Mouse (Mus musculus) liver, embryonic 14.5 days (tissue): ENCODE results near the gene Ptprn2. TPM values are rescaled to one million over a fixed set of nuclear protein-coding genes. Genes with fewer than 3 reads are reported as not detected.

ENCODE experiments used
- ATAC-seq: fragments of 200-750 bp; cut with Nextera tagmentation; 2 replicates; pipeline ENCODE4 v1.8.0; 2017; ENCODE audit warnings: moderate number of reproducible peaks, mild to moderate bottlenecking, moderate library complexity; ENCODE audit not compliant: insufficient read depth
- DNase-seq, 3 experiments: peaks; one replicate each; pipeline ENCODE4 v3.0.0-alpha.2; 2012 to 2013; ENCODE audit warnings: low read depth in 3 of 3, low spot score in 3 of 3
- H3K27ac ChIP-seq: fragments of 300-500 bp; sonication (generic); 2 replicates; pipeline ENCODE4 v1.5.1; 2014; ENCODE audit warnings: moderate library complexity, mild to moderate bottlenecking, control low read depth, inconsistent platforms
- H3K27me3 ChIP-seq: fragments of 300-500 bp; sonication (generic); 2 replicates; pipeline ENCODE4 v1.6.1; 2014; ENCODE audit warnings: mild to moderate bottlenecking, low read length, moderate library complexity; ENCODE audit not compliant: control insufficient read depth, insufficient read depth
- H3K36me3 ChIP-seq: fragments of 300-500 bp; sonication (generic); replicated peaks from 2 replicates; pipeline ENCODE4 v1.6.1; 2014; ENCODE audit warnings: low read depth; ENCODE audit not compliant: control insufficient read depth, insufficient read depth
- H3K4me1 ChIP-seq, 2 experiments: fragments of 200-500 bp in 1 of 2; fragments of 300-500 bp in 1 of 2; sonication (generic) in 1 of 2; replicated peaks; 2 replicates each; pipeline ENCODE4 v1.6.1; 2012 to 2014; ENCODE audit warnings: antibody characterized with exemption in 1 of 2, inconsistent platforms in 1 of 2, low read length in 1 of 2; ENCODE audit not compliant: control insufficient read depth in 2 of 2, insufficient read depth in 2 of 2
- H3K4me2 ChIP-seq: fragments of 300-500 bp; sonication (generic); 2 replicates; pipeline ENCODE4 v1.6.1; 2014; ENCODE audit warnings: low read depth, mild to moderate bottlenecking, control low read depth, moderate library complexity
- H3K4me3 ChIP-seq, 2 experiments: fragments of 200-500 bp in 1 of 2; fragments of 300-500 bp in 1 of 2; sonication (generic) in 1 of 2; 2 replicates each; pipeline ENCODE4 v1.5.1; 2012 to 2014; ENCODE audit warnings: low read depth in 2 of 2, low read length in 2 of 2, mild to moderate bottlenecking in 2 of 2, control low read depth in 1 of 2, inconsistent platforms in 1 of 2, moderate library complexity in 1 of 2; ENCODE audit not compliant: insufficient read depth in 1 of 2
- H3K9ac ChIP-seq: fragments of 300-500 bp; sonication (generic); replicated peaks from 2 replicates; pipeline ENCODE4 v1.6.1; 2014; ENCODE audit warnings: mild to moderate bottlenecking, control low read depth, moderate library complexity
- H3K9me3 ChIP-seq: fragments of 300-500 bp; sonication (generic); 2 replicates; pipeline ENCODE4 v1.6.1; 2016; ENCODE audit warnings: low read length, mixed read lengths; ENCODE audit not compliant: control insufficient read depth
- CTCF ChIP-seq: IDR thresholded peaks from 2 replicates; pipeline ENCODE4 v1.5.1; 2016; ENCODE audit warnings: antibody characterized with exemption, low read depth, control low read depth
- EP300 ChIP-seq: IDR thresholded peaks from 2 replicates; pipeline ENCODE4 v1.6.1; 2016; ENCODE audit warnings: antibody characterized with exemption, low read depth
- WGBS: fragments of 180-500 bp; shearing (Covaris S2); extraction: QIAGEN DNeasy Blood & Tissue Kit; methylation state at CpG from one replicate; pipeline ENCODE4 v1.1.7; 2014; ENCODE audit not compliant: insufficient replicate concordance; 5-methylcytosine and 5-hydroxymethylcytosine counted together
- polyA plus RNA-seq, 2 experiments: library from polyadenylated mRNA; depleted of rRNA in 1 of 2; stranded (reverse) in 1 of 2; unstranded in 1 of 2; fragments of >200 nt; fragmentation: Nextera tagmentation in 1 of 2; extraction: Ambion mirVana in 1 of 2; gene quantifications; 2 replicates each; pipeline versions ENCODE4 v1.2.1 to v1.2.3; 2012 to 2014

Gene Ptprn2
- polyA plus RNA-seq, 2 experiments = 0.04 TPM; not detected in 1

DNA sequence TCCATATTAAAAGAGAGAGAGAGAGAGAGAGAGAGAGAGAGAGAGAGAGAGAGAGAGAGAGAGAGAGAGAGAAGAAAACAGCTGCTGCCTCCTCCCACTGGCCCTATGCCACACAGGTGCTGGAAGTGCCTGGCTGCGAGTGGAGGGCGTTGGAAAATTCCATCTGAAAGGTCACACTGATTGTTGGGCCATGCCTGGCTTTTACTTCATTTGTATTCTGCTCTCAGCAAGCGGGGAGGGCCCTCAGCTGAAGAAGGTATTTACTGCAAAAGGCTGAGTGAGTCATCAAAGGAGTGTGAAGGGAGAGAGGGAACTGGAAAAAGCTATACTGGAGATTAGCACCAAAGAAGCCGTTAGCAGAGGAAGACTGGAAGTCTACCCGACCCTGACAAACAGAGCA lies 99.5 kb downstream of the Ptprn2 start:
- Histone ChIP-seq H3K9ac (no peak overlapping the region), H3K4me2 (no peak overlapping the region), H3K9me3 (no peaks in the 10 kb centered on the region), H3K36me3 (no peaks in the 10 kb centered on the region), H3K4me3 (no peak overlapping the region), H3K27me3 (no peaks in the 10 kb centered on the region), H3K4me1 (no peaks in the 10 kb centered on the region), H3K27ac (no peak overlapping the region)
- ATAC-seq (no peak), DNase-seq (no peak)
- 29% methylated on average over 5 of the region's 5 CpGs for WGBS
- TF ChIP-seq EP300 (no peak), CTCF (no peak)

DNA sequence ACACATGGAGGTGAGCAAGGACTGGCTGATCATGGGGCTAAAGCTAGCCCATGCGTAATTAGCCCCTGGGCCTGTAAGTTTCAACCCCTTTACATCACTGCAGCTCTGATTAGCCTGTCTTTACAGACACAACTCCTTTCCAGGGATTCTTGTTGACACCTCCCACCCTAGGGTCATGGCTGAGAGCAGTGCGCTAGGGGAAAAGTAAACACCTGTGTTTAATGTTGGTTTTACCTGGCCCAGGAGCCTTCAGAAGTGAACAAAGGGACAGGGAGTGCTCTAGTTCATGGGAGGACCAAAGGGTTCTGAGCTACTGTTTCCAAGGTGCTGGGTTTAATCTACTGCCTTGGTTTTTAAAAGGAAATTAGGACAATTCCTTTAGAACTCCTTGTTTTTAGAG lies 100.6 kb downstream of the Ptprn2 start:
- Histone ChIP-seq H3K4me3 (no peak overlapping the region), H3K9ac (no peak overlapping the region), H3K4me1 (no peaks in the 10 kb centered on the region), H3K36me3 (no peaks in the 10 kb centered on the region), H3K27me3 (no peaks in the 10 kb centered on the region), H3K9me3 (no peaks in the 10 kb centered on the region), H3K4me2 (no peak overlapping the region), H3K27ac (no peak overlapping the region)
- 66% methylated on average over 2 of the region's 2 CpGs for WGBS
- DNase-seq (no peak), ATAC-seq (no peak)
- TF ChIP-seq CTCF (no peak), EP300 (no peak)

DNA sequence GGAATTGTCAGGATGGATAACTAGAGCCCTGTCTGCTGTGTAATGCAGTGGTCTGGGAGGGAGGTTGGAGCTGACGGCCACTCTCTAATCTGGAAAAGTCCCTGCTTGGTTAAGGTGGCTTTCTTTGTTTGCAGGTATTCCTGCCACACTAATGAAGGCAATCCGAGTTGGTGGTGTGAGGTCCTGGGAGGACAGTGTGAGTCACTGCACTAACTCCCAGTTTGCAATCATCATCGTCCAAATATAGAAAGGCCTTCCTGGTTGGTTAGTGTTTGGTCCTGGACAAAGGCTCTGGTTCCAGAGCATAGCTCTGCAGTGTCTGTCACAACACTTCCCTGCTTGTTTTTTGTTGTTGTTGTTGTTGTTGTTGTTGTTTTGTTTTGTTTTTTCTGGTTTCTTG lies 102.0 kb downstream of the Ptprn2 start:
- 51% methylated on average over 3 of the region's 3 CpGs for WGBS
- H3K9me3 ChIP-seq = no peaks in the 10 kb centered on the region
- no peaks in the 10 kb centered on the region for H3K4me1 ChIP-seq
- H3K4me3 ChIP-seq = no peak overlapping the region
- H3K36me3 ChIP-seq = no peaks in the 10 kb centered on the region
- no peak overlapping the region for H3K4me2 ChIP-seq
- no peak for TF ChIP-seq CTCF
- TF ChIP-seq EP300 = no peak
- no peaks in the 10 kb centered on the region for H3K27me3 ChIP-seq
- H3K9ac ChIP-seq = no peak overlapping the region
- no peak for DNase-seq
- no peak overlapping the region for H3K27ac ChIP-seq
- ATAC-seq = no peak

DNA sequence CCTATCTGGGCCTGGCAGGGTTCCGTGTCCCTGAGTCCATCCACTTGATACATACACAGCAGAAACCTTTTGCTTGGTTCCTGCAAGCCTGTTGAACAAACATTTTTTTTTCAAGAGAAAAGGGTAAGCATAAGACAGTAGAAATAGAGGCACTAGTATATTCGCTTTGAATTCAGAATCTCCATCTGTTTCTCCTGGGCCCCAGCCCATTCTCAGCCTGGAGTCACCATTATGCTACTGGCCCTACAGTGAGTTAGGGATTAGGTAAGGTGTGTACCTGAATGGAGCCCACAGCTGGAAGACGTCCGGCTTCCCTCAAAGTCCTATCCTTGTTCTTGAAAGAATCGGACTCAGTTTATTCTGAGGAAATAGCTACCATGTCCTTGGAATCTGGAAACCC lies 104.6 kb downstream of the Ptprn2 start:
- H3K9me3 ChIP-seq = no peaks in the 10 kb centered on the region
- no peak overlapping the region for H3K9ac ChIP-seq
- H3K4me1 ChIP-seq = no peaks in the 10 kb centered on the region
- H3K4me2 ChIP-seq = no peak overlapping the region
- 73% methylated on average over 5 of the region's 5 CpGs for WGBS
- no peak for TF ChIP-seq CTCF
- ATAC-seq (no peak), DNase-seq (no peak)
- no peaks in the 10 kb centered on the region for H3K36me3 ChIP-seq
- no peak overlapping the region for H3K27ac ChIP-seq
- no peaks in the 10 kb centered on the region for H3K27me3 ChIP-seq
- H3K4me3 ChIP-seq = no peak overlapping the region

DNA sequence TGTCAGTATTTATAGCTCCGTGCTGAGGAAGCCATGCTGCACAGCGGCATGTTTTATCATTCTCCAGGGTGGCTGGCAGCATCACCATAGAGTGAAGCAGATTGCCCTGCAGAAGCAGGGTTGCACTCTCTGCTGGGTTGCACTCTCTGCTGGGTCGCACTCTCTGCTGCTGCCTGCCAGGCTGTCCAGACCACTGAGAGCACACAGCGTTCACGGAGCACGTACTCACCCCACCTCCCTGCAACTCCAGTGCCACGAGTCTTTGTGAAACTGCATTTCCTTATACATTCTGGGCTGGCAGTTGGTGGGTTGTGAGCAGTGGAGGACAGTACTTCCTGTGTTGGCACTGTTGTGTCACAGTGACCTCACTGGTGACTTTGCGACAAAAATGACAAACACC lies 108.9 kb downstream of the Ptprn2 start:
- Histone ChIP-seq H3K27me3 (no peaks in the 10 kb centered on the region), H3K4me2 (no peak overlapping the region), H3K9me3 (no peaks in the 10 kb centered on the region), H3K36me3 (no peaks in the 10 kb centered on the region), H3K4me3 (no peak overlapping the region), H3K4me1 (no peaks in the 10 kb centered on the region), H3K9ac (no peak overlapping the region), H3K27ac (no peak overlapping the region)
- no peak for ATAC-seq
- 56% methylated on average over 8 of the region's 8 CpGs for WGBS
- TF ChIP-seq CTCF (no peak), EP300 (no peak)
- DNase-seq = no peak
